Mouse (Mus musculus) bone marrow, adult 2 months (tissue): Measurements from ENCODE around the gene Erbin. TPM values are rescaled to one million over a fixed set of nuclear protein-coding genes. Genes with fewer than 3 reads are reported as not detected.

ENCODE experiments used
- H3K27ac ChIP-seq: fragments of 200-500 bp; 2 replicates; pipeline ENCODE4 v1.5.1; 2012; ENCODE audit warnings: low read depth, mild to moderate bottlenecking, control low read depth, inconsistent platforms, low read length; ENCODE audit not compliant: control insufficient read depth, poor library complexity, insufficient read depth
- H3K4me1 ChIP-seq: fragments of 200-500 bp; 2 replicates; pipeline ENCODE4 v1.6.1; 2011; ENCODE audit warnings: low read length; ENCODE audit not compliant: control insufficient read depth, insufficient read depth
- H3K4me3 ChIP-seq: fragments of 200-500 bp; replicated peaks from 2 replicates; pipeline ENCODE3; 2011; ENCODE audit warnings: mild to moderate bottlenecking, low read depth, low read length, control low read depth; ENCODE audit not compliant: control insufficient read depth
- CTCF ChIP-seq: fragments of 200-500 bp; IDR thresholded peaks from 2 replicates; pipeline ENCODE4 v1.5.1; 2011; ENCODE audit warnings: low read length, control low read depth; ENCODE audit not compliant: control insufficient read depth, insufficient read depth
- POLR2A ChIP-seq: fragments of 200-500 bp; IDR thresholded peaks from 2 replicates; pipeline ENCODE4 v1.6.1; 2011; ENCODE audit warnings: low read depth, mild to moderate bottlenecking, control low read depth, low read length, borderline replicate concordance; ENCODE audit not compliant: control insufficient read depth
- WGBS: fragments of 180-500 bp; shearing (Covaris S2); methylation state at CpG from one replicate; pipeline ENCODE4 v1.1.7; 2018; 5-methylcytosine and 5-hydroxymethylcytosine counted together
- polyA plus RNA-seq: library from polyadenylated mRNA; stranded (reverse); fragments of >200 nt; gene quantifications from 2 replicates; pipeline ENCODE4 v1.2.4, GENCODE M21; 2011; ENCODE audit warnings: low replicate concordance; ENCODE audit not compliant: missing spikeins, insufficient read depth, insufficient read length

Gene Erbin
- polyA plus RNA-seq, 1 experiment = 17.4 TPM

DNA sequence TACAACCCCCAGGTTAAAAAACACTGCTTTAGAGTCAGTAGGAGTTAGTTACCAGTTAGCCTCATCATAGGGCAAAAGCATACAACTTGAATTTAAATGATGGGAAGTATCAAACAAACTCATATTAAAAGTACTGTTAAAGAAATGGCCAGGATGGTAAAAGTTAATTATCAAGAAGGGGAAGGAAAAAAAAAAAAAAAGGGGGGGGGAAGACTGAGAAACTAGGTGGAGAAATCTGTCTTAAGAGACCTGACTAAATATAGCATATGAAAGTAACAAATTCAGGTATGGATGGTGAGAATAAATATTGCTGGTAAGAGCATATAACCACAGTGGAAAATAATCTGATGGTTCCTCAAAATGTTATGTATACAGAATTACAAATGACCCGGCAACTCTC is 50.2 kb downstream of the Erbin start:
- WGBS = 86% methylated on average over 1 of the region's 1 CpGs
- no peak overlapping the region for H3K4me3 ChIP-seq
- TF ChIP-seq CTCF = no peak
- TF ChIP-seq POLR2A = no peak
- H3K27ac ChIP-seq = no peak overlapping the region
- no peaks in the 10 kb centered on the region; the same call in 1 of the 2 replicates for H3K4me1 ChIP-seq

DNA sequence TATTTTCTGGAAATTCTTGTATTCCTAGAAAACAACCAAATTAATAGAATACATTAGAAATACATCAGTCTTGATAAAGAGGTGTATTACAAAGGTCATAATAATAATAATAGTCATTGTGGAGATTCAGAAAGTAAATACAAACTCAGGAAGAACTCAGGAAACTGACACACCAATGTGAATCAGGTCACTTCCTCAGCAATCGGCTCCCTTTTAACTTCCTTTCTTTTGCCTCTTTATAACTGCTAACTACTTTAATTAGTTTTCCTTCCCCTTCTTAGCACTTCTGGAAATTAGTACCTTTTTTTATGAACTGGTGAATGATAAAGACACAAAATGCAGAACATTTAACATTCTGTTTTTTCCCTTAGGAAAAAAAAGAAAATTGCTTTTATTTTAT is 51.4 kb downstream of the Erbin start:
- 4% methylated on average over 1 of the region's 1 CpGs for WGBS
- Histone ChIP-seq H3K4me1 (no peaks in the 10 kb centered on the region; the same call in 1 of the 2 replicates), H3K27ac (no peak overlapping the region), H3K4me3 (no peak overlapping the region)
- no peak for TF ChIP-seq POLR2A
- no peak for TF ChIP-seq CTCF

DNA sequence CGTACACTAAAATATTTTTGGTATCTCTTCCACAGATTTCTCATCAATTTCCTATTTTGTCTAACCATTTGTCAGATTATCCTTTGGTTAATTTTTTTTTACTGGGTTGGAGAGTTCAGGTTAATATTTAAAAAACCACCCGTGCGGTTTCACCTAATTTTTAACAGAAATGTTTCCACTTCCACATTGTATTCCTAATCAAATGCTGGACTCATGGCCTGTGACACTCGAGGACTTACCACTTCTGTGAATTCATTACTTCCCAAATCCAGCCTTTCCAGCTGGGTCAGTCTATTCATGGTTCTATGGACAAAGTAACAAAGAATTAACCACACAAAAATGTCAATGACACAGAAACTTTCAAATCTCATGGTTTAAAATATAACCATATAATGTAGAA is 58.3 kb downstream of the Erbin start:
- no peak for TF ChIP-seq CTCF
- no peak for TF ChIP-seq POLR2A
- H3K27ac ChIP-seq = no peak overlapping the region
- WGBS = 85% methylated on average over 4 of the region's 4 CpGs
- H3K4me1 ChIP-seq = no peaks in the 10 kb centered on the region
- H3K4me3 ChIP-seq = no peak overlapping the region

DNA sequence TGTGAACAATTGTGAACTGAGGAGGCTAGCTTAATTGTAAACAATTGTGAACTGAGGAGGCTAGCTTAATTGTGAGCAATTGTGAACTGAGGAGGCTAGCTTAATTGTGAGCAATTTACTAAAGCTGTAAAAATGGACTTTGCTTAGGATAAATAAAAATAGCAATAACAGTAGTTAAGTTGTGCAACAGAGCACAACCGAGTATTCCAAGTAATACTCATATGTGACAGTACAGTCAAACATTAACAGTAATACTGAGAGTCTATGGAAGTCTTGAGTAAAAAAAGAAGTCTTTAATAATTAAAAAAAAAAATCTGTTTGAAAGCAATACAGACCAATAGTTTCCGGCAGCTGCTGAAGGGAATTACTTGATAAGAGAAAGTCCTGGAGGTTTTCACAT is 61.3 kb downstream of the Erbin start:
- WGBS = 80% methylated on average over 2 of the region's 2 CpGs
- TF ChIP-seq POLR2A (no peak), CTCF (no peak)
- no peak overlapping the region for H3K27ac ChIP-seq
- no peak overlapping the region for H3K4me3 ChIP-seq
- H3K4me1 ChIP-seq = no peaks in the 10 kb centered on the region

DNA sequence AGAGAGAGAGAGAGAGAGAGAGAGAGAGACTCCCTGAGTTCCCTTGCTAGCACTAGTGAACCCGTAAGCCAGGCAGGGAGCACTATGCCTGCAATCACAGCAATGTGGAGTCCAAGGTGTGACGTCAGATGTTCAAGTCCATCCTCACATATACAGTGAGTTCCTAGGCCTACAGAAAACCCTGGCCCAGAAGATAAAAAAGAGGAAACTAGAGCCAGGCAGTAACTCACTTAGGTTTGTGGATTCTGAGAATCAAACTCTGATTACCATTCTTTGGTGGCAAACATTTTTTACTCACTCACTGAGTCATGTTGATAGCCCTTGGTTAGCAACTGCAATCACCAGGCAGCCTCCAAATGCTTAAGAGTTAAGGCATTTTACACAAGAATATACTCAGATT is 72.7 kb downstream of the Erbin start:
- WGBS = 69% methylated on average over 2 of the region's 2 CpGs
- no peak overlapping the region for H3K4me3 ChIP-seq
- H3K4me1 ChIP-seq = no peaks in the 10 kb centered on the region

DNA sequence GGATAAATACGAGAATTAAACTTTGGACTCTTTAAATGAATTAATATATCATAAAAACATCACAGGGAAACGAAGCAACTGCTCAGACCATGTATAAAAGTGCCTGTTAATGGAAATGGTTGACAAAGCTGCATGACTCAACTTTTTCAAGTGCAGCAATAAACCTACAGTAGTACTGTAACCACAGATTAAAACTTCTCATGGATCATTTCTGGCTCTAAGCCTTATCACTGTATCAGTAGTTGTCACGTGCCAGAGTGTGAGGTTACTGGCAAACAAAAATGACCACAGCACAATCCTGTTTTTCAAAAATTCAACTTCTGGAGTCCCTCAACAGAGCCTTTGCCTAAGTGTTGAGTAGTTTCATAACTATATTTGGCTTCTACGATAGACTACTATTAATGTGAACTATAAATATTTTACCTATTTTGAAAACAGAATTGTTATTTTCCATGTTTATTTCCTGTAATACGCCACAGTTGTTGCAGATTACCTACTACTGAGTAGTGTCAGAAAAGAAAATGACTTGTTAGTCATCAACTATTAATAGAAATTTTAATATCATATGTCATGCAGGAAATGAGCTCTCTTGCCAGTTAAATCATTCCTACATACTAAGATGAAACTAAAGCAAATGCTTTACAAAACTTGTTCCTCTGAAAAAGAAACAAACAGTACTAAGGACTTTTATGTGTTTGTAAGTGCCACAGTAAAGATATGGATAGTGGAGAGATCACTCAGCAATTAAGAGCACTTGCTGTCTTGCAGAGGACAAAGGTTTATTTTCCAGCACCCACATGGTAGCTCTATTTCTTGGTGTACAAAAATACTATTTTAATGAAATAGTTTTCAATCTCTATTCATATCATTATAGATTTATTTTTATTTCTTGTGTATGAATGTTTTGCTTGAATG is 78.8 kb downstream of the Erbin start:
- TF ChIP-seq POLR2A (no peak), CTCF (no peak)
- WGBS = 59% methylated on average over 5 of the region's 5 CpGs
- H3K4me1 ChIP-seq = no peaks in the 10 kb centered on the region
- H3K4me3 ChIP-seq = no peak overlapping the region
- H3K27ac ChIP-seq = no peak overlapping the region

More for the DNA sequence above, 72.7 kb downstream of the Erbin start:
- no peak for TF ChIP-seq CTCF
- TF ChIP-seq POLR2A = no peak
- H3K27ac ChIP-seq = no peak overlapping the region

DNA sequence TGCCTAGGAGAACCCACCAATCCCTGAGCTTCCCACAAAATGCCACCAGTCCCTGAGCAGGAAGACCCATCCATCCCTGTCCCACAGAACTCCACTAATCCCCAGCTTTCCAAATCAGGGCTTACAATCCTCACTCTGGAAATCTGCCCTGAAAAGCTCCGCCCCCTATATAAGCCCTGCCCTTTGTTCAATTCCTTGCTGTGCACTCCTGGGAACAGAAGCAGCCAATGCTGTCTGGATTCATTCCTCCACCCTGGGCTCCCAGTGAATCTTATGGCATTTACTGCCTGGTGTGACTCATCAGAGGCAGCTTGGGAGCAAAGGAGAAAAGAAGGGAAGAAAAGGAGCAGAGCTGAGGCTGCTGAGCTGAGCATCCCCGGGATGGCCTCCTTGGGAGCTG is 81.7 kb downstream of the Erbin start:
- no peak overlapping the region for H3K4me3 ChIP-seq
- TF ChIP-seq POLR2A (no peak), CTCF (no peak)
- no peak overlapping the region for H3K27ac ChIP-seq
- 93% methylated on average over 2 of the region's 2 CpGs for WGBS
- no peaks in the 10 kb centered on the region for H3K4me1 ChIP-seq

DNA sequence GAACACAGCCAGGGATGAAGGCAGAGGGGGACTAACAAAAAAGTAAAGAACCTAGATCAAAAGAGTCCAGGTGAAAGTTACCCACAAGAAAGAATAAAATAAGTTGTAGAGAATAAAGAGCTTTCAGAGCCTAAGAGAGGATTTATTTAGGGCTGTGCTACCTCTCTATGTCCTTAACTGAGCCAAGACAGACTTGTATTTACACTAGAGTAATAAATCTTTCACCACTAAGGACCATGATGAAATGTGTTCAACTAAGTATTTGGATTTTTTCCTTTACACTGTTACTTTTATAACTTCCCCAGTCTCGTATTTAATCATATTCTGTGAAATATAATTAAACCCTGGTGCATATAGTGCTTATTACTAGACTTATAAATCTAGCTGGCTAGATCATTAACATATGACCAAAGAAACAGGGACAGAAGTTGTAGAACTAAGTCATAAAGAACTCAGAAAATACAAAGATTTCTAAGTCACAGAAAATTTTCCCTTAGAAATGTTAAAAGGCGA is 90.6 kb downstream of the Erbin start:
- no peak overlapping the region for H3K4me3 ChIP-seq
- H3K4me1 ChIP-seq = no peaks in the 10 kb centered on the region
- H3K27ac ChIP-seq = no peak overlapping the region
- TF ChIP-seq POLR2A (no peak), CTCF (no peak)
- WGBS = 83% methylated on average over 2 of the region's 2 CpGs
